Mouse (Mus musculus): ENCODE results near the gene Fzd1.

Fzd1 gene

DNA sequence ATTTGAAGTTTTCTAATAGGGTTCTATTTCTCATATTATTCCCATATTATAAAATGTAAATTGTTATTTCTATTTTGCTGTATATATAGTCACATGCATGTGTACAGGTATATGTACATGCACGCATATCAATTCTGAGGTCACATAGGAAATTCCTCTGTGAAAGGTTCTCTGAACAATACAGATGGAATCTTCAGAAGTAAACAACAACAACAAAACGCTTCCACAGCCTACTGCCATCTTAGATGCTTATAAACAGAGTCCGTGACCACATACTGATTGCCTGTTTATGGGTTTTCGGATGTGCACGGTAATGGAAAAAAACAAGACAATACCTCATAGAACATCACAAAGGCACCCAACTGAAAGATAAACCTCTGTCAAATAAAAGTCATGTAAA is 4.7 kb downstream of the Fzd1 start:
- DNase-seq (ENCODE audit: low read depth, low spot score) = no peak

DNA sequence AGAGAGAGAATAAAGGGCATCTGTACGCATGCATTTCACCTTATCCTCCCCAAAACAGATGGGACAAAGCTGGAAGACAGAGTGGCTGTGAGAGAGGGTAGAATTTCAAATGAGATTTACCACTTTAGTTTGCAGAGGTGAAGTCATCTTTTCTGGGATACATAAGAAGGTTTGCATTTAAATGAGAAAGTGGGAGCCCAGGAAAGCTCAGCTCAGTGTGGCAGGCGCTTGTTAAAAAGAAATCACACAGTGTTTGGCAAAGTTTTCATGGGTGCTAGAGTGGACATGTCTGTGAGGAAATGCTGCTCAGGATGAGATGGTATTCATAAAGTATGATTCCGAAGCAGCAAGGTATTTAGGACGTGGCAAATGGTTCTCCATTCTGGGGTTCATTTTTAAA is 15.1 kb downstream of the Fzd1 start:
- no peak for DNase-seq (ENCODE audit: low read depth, low spot score)

DNA sequence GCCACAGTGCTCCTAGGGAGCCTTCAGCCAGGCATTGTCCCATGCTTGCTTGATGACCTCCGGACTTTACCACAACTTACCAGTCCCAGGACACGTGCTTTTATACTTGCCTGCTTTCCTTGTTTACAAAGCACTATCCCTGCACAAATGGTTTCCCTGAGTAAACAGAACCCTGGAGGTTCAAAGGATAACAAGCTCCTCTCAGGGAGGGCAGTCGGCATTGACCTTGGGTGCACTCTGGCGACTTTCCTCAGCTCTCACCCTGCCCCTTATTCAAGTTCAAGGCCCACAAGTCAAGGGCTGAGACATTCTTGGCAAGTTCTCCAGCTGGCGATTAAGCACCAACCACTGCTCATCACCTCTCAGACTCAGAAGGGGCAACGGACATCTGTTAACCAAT is 20.8 kb downstream of the Fzd1 start:
- no peak for DNase-seq (ENCODE audit: low read depth, low spot score)

DNA sequence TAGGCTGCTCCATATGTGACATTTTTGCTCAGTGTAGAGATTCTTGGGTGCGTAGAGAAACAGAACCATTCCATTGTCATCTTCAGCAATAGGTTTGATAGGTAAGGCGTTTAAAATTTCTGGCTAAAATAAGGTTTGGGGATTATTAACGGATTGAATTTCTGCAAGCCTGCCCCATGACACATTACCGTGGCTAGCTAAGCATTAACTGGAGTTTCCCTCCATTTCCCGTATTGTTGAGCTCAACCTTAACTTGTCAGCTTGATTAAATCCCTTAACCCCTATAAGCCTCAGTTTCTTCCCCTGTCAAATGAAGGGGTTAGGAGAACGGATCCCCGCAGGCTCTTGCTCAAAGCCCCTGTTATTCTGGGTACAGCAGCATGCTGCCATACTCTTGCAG is 22.4 kb downstream of the Fzd1 start:
- DNase-seq (ENCODE audit: low read depth, low spot score) = no peak

DNA sequence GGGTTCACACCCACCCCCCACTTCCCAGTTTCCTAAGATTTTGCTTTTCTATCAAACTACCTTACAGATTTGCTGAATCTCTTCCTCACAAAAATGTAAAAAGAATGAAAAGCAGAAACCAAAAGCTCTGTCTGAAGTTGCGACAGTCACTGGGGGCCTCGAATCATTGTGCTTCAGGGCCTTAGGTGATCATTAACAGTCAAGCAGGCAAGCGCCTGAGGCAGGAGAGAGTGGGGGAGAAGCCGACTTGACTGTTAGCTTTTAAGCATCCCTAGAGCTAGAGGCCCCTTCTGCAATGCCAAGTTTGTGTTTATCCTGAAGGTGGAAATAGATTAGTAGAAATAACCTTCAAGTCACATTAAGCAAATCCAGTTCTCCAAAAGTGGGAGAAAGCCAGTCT is 24.6 kb downstream of the Fzd1 start:
- no peak for DNase-seq (ENCODE audit: low read depth, low spot score)

DNA sequence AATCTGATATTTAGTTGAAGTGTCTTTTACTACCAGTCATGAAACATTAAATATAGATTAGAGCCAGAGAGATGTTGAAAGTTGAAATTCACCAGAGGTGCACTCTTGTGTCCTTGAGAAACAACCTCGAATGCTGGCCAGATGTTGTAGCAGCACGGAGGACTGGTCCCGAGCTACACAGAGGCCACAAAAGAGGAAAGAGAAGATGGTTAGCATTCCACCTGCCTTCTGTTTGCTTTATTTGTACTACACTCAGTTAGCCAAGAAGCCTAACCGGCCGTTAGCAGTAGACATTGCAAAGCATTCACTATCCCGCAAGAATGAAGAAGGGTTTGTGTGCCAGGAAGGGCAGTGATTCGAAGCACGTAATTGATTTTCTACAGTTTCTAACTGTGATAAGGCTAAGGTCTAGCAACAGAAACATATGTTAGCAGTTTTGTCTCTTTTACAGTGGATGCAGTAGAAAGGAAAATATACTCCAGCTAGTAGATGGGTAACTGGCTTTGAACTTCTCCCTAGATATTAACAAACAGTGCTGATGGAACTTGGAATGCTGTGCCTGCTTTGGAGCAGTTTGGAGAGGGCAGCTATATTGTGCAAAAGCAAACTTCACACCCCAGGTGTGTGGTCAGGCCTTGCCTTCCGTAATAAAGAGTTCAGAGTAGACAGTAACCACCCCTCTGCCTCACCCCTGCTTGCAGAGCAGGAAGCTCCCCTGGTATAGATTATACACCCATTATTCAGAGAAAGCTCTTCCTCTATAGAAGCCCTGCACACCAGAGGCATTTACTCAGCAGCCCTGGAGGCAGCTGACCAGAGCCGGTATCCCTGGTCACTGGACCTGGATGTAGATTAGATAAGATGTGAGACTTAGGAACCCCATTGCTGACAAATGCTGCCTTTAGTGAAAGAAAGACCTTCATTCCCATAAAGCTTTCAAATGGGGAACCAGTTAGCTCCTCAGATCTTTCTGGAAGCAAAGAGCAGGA is 25.3 kb downstream of the Fzd1 start:
- no peak for DNase-seq (ENCODE audit: low read depth, low spot score)

DNA sequence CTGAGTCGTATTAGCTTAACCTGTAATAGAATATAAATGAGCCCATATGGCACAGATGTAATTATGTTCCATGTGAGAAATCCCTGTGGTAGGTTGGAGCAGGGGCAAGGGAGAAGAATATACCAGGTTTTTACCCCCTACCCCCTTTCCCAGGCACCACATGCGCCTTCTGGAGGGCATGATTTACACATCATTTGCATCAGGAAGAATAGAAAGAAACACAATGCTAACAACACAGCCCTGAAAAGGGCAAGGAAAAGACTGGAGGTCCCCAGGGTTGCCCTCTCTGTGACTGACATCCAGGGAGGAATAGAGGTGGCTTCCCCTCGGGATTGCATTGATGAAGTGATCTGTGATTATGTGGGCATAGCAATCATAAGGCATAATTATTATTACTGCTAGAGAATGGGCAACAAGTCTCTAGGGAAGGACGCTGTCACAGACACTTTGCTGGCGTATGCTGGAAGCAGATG is 26.1 kb downstream of the Fzd1 start:
- DNase-seq (ENCODE audit: low read depth, low spot score) = no peak

DNA sequence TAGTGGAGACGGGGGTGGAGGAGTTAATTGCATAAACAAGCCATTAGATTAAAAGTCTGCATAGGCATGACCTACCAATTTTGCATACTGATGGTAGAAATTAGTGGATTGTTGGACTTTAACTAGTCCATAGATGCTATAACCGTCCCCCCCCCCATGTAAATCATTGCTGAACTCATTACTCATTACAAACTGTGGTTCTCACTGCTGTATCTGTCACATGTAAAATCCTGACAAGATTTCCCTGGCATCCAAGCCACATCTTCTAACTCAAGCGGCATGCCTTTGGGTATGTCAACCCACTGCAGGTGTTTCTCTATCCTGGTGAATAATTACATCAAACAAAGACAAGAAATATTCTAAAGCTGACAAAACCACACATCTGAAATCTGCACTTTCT is 26.8 kb downstream of the Fzd1 start:
- DNase-seq (ENCODE audit: low read depth, low spot score) = no peak

All from 3T3-L1 (cell line).